In genomic region chr2:103675391-103675790, GRCm38 (mm10) we compare ENCODE assay signal across 19 mouse cellular contexts.
DNase-seq lines count a peak whose midpoint lies in the region.
"Had no signal": no experiment of that assay in that cellular context is flagged by ENCODE, and none has a peak within 500 bp of the region (broad histone marks: within the 10 kb centered on the region; RNA-seq: fewer than 3 reads in every experiment).

No protein-coding gene starts in this region.

- no peaks in the 10 kb centered on the region for H3K9me3 ChIP-seq in heart, embryonic 10.5 days
- H3K9me3 ChIP-seq: embryonic facial prominence, embryonic 12.5 days; forebrain, embryonic 15.5 days; heart, embryonic 12.5 days; hindbrain, embryonic 10.5 days; intestine, embryonic 15.5 days had no signal

- H3K4me3 ChIP-seq in heart, embryonic 10.5 days = no peak overlapping the region
- H3K4me3 ChIP-seq: embryonic facial prominence, embryonic 12.5 days; forebrain, embryonic 15.5 days; heart, embryonic 12.5 days; hindbrain, embryonic 10.5 days; intestine, embryonic 15.5 days had no signal

- H3K36me3 ChIP-seq in heart, embryonic 10.5 days = peaks cover 10% of the 10 kb centered on the region
- H3K36me3 ChIP-seq: embryonic facial prominence, embryonic 12.5 days; forebrain, embryonic 15.5 days; heart, embryonic 12.5 days; hindbrain, embryonic 10.5 days; intestine, embryonic 15.5 days had no signal

- H3K4me1 ChIP-seq in heart, embryonic 10.5 days = peaks cover 34% of the 10 kb centered on the region

- WGBS in heart, embryonic 10.5 days = 83% methylated on average over 5 of the region's 5 CpGs

- 0 out of 2 replicates have a peak overlapping the region, but pooled peaks have one; percentile 10 for H3K27ac ChIP-seq in heart, embryonic 10.5 days
- H3K27ac ChIP-seq: embryonic facial prominence, embryonic 12.5 days; forebrain, embryonic 15.5 days; hindbrain, embryonic 10.5 days; hindbrain, embryonic 14.5 days; intestine, embryonic 15.5 days had no signal

- DNase-seq in adrenal gland, adult (ENCODE audit: inconsistent age in 2 of 2, low spot score in 1 of 2) = peak; percentile 34 to 79
- DNase-seq in adrenal gland, adult 18-20 months (ENCODE audit: low spot score in 2 of 2) = no peak
- no peak for DNase-seq in heart, embryonic 10.5 days (ENCODE audit: low spot score)
- DNase-seq in heart, adult 8-10 months (ENCODE audit: low spot score) = no peak
- peak; percentile 15 for DNase-seq in adrenal gland, postnatal 25 days
- no peak for DNase-seq in ovary, adult 18-20 months (ENCODE audit: low spot score)
- no peak for DNase-seq in kidney, postnatal 14 days
- DNase-seq: cerebellum, adult 8-10 months; cerebellum, postnatal 14 days; gastrocnemius, postnatal 36 days; heart, adult 18-20 months; kidney, adult 18-20 months had no signal

- H3K27me3 ChIP-seq in heart, embryonic 10.5 days (ENCODE audit: insufficient read depth, poor library complexity, severe bottlenecking) = no peaks in the 10 kb centered on the region
- H3K27me3 ChIP-seq: CH12.LX; embryonic facial prominence, embryonic 12.5 days; forebrain, embryonic 15.5 days; heart, embryonic 12.5 days; intestine, embryonic 15.5 days had no signal

Comparison
In these comparisons a context has a peak if more than half of its experiments do, and no peak if none do; other contexts are left out.
1. DNase-seq: peak in adrenal gland, adult (2 of 2) and adrenal gland, postnatal 25 days (single experiment); none in adrenal gland, adult 18-20 months (0 of 2), heart, embryonic 10.5 days (single experiment), heart, adult 8-10 months (single experiment), ovary, adult 18-20 months (single experiment) and kidney, postnatal 14 days (single experiment).